Mouse (Mus musculus): Measurements from ENCODE around the gene Pik3cb. TPM values are rescaled to one million over a fixed set of nuclear protein-coding genes. Genes with fewer than 3 reads are reported as not detected.

Gene Pik3cb
- total RNA-seq (2021) = 1 to 10 TPM; 4.8 to 6.7 TPM
- long read RNA-seq, experiment 1, full-length matches to known transcripts = 9 of 11 reads
- long read RNA-seq, experiment 1, partial matches to known transcripts = 0 of 11 reads
- long read RNA-seq, experiment 1, other reads (novel, unspliced or antisense) = 2 of 11 reads
- long read RNA-seq, experiment 2, full-length matches to known transcripts = 12 of 14 reads
- long read RNA-seq, experiment 2, partial matches to known transcripts = 0 of 14 reads
- long read RNA-seq, experiment 2, other reads (novel, unspliced or antisense) = 2 of 14 reads

DNA sequence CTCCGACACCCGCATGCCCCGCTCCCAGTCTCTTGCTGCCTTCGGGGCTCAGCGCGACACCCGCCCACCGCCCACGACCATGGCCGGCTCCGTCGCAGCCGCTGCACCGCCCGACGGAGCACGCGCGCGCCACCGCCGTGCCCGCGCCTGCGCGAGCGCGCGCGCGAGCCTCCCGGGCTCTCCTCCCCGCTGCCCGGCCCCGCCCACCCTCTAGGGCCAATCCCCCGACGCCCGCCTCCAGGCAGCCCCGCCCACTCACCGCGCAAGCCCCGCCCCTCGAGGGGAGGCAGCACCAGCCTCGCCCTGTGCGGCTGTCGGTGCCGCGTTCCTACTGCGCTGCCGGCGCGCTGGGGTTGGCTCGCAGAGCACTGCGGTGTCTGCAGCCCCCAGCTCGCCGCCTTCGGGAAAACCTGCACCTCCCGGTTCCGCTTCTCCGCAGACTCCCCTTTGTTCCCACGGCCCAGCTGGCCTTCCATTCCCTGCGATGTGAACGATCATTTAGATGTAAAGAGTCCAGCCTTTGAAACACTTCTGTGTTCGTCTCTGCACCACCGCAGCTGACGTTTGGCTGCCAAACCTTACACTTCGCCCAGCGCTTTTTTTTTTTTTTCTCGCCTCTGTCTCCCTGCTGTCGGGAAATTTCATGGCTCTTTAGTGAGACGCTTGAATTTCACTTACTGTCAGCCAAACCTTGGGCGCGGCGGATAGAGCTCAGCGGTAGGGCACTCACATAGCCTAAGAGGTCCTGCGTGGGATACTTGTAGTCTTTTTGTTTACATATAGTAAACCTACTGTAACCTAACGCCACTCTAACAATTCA is at the start of gene Pik3cb:
TSS of gene Pik3cb (minus strand) at position 559 of the 820 bp plus-strand sequence.
- peak; percentile 96 for DNase-seq (ENCODE audit: low spot score)

DNA sequence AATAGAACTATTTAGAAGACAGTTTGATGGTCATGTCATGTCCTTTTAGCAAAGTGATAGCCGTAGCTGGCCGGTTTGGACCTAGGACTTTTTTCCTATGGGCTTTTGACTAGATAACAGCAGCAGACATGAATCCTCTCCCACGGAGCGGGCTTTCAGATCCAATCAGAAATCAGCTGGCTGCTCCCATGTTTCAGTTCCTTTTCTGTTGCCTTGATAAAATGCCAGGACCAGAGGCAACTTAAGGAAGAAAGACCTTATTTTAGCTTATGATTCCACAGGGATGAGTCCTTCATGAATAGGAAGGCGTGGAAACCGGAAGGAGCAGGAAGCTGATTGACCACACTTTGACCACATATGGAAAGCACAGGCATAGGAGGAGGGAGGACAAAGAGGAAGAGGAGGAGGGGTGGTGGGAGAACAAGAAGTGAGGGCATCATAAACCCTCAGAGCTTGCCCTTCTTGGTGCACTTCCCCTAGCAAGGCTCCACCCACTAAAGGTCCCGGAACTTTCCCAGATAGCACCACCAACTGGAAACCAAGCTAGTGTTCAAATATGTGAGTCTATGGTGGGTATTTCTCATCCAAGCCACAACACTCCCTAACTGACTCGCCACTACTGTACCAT is 42.7 kb upstream of the Pik3cb start:
- no peak for DNase-seq (ENCODE audit: low spot score)

DNA sequence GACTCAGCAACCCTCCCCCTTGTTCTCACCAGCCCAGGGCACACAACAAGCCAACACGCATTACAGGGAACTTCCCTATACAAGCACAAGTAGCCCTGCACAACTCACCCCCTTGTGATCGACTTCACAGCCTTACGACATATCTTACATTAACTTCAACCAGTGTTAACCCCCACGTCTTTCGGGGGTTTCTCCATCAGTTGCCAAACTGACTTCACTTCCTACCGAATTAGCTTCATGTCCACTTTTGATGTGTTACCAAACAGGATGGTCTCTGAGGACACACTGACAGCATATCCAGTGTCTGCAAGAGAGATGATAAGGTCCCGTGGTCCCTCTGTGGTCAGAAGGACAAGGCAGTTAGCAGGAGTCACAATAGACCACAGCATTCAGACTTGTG is 41.7 kb upstream of the Pik3cb start:
- DNase-seq (ENCODE audit: low spot score) = no peak

DNA sequence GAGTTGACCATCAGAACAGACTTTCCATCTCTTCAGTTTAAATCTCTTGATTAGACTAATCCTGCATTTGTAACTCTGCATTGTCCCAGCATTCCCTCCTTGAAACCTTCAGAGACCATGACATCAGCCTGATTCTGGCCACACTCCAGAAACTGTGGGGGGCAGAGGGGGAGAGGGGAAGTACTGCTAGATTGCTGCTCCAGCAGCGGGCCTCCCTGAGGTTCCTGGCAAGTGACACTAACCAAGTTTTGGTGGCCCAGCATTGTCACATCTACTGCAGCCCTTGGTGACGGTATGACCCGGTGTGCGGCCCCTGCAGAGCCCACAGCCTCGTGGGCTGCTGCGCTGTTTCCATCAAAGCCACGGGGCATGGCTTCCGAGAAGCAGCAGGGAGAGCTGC is 39.9 kb upstream of the Pik3cb start:
- DNase-seq (ENCODE audit: low spot score) = no peak

DNA sequence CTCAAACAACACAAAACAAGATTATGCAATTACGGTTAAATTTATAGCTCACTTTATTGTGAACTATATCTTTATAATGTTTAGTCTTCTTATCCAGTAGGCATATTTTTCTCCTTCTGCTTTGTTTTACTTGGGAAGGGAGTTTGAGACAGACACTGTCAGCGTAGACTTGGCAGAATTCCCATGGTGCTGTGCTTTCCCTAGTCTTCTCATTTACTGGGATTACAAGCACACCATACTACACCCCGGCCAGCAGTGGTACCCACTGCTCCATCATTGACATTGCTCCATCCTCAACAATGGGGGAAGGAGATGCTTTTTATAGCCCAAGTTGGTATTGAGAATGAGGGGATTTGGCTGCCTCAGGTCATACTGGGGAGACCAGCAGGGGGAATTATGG is 38.3 kb upstream of the Pik3cb start:
- no peak for DNase-seq (ENCODE audit: low spot score)

DNA sequence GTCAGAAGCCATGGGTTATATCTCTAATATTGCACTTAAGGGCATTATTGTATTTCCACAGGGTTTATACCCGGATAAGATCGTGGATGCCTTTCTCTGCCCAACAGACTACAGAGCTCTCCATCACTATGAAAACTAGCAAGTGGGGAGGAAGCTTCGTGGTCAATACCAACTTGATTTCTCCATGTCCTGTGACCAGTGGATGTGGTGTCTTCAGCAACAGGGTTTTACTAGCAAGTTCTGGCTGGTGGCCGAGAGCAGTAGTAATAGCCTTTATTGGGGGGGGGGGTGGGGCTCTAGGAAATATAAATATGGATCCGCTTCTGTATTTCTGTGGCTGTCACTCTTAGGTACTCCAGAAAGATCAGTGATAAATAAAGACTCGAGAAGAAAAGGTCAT is 35.4 kb upstream of the Pik3cb start:
- DNase-seq (ENCODE audit: low spot score) = no peak

DNA sequence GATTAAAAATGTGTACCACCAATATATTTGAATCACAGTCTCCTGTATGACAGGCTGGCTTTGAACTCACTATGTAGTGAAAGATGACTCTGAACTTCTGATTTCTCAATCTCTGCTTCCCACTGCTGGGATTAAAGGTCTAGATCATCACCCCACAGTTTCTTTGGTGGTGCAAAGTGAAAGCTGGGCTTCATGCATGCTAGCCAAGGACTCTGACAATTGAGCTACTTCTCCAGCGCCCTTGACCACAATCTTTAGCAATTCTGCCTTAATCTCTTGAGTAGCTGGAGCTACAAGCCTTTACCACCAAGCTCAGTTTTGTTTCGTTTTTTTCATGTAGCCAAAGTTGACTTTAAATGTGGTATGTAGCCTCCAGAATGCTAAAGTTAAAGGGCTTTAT is 32.4 kb upstream of the Pik3cb start:
- DNase-seq (ENCODE audit: low spot score) = no peak

DNA sequence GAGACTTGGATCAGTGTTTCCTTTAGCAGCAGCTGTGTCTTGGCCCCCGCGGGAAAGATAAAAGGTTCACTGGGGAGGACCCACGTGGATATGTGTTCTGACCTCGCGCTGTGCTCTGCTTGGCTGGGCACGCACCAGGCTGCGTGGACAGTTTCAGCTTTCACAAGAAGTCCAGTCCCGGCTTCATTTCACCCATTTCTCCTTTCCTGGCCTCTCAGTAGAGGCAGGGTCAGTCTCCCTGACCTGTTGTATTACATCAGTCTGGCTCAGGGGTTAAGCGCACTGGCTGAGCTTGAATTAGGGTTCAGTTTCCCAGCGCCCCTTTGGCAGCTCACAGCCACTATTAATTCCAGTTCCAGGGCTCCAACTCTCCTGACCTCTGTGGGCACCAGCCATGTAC is 30.8 kb upstream of the Pik3cb start:
- no peak for DNase-seq (ENCODE audit: low spot score)

DNA sequence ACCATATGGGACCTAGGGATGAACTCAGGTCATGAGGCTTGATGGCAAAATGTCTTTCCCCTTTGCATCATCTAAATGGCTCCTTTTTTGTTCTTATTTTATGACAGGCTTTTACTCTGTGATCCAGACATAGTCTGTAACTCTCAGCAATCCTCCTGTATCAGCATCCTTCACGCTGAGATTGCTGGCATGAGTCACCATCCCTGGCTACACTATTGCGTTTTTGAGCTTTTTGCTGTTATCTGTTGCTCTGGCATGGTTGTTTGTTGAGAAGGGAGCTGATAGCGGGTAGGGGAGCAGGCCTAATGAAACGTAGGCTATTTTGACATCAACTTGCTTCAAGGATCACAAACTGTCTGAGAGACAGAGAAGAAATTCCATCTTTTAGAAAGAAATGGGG is 28.6 kb upstream of the Pik3cb start:
- no peak for DNase-seq (ENCODE audit: low spot score)

DNA sequence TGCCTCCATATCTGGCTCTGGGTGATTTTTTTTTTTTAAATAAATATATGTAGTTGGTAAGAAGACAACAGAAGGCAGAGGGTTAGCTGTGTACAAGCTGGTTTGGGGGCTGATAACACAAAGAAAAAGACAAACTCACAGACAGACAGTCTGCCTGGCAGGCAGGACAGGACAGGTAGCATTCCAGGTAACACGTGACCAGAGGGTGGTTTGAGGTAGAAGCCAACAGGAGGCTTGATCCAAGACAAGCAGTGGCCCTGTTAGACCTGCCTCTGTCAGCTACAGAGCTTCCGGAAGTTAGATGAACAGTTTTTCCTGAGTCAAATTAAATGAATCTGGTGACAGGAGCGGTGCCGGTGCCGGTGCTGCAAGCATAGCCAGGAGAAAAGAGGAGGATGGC is 26.5 kb upstream of the Pik3cb start:
- DNase-seq (ENCODE audit: low spot score) = no peak

DNA sequence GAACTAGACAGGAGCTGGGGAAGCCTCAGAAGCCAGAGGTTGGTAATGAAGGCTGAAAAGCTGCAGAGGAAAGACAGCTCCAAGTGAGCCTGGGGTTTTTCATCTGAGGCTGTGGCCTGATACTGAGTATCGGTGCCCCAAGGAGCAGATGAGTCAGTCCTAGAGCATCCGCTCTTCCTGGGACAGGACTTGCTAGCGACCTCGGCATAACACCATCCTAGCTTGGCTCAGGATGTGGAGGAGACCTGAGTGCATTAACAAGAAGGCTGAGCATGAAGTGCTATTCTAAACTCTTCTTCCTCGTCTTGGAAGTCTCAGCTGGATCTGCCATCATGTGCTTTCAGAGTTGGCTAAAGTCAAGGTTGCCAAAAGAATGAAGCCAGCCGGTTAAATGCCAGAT is 25.5 kb upstream of the Pik3cb start:
- no peak for DNase-seq (ENCODE audit: low spot score)

DNA sequence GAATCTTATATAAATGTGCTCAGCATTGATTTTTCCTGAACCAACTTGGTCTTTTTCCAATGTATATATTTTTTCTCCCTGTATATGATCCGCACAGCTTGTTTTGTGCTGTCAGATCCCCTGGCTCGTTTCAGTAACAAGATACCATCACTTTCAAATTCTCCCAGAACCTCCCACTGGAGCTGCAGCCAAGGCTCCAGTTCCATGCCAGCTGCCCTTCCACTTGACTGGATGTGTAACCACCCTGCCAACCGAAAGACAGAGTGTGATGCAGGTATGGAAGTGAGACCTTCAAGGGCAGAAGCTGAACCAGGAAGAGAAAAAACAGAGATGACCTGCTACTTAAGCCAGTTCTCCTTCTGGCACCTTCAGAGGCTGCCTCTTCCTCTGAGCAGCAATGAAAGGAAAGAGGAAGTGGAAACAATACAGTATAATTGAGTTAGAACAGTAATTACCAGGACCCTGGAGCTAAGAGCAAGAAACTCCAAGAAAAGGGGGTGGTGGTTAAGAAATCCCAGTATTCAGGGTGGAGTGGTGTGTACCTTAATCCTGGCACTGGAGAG is 24.3 kb upstream of the Pik3cb start:
- DNase-seq (ENCODE audit: low spot score) = no peak

DNA sequence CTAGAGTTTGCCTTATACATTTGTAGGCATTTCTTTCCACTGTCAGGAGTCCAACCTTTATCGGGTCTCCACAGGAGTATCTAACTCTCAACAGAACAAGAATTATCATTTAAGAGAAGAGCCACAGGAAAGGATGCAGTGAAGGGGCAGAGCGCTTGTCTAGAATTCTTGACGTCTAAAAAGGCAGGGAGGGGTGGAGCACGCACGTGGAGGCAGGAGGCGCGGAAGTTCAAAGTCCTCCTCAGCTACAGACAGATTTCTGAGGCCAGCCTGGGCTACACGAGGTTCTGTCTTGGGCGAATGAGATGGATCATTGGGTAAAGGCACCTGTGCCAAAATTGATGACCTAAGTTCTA is 23.7 kb upstream of the Pik3cb start:
- no peak for DNase-seq (ENCODE audit: low spot score)

DNA sequence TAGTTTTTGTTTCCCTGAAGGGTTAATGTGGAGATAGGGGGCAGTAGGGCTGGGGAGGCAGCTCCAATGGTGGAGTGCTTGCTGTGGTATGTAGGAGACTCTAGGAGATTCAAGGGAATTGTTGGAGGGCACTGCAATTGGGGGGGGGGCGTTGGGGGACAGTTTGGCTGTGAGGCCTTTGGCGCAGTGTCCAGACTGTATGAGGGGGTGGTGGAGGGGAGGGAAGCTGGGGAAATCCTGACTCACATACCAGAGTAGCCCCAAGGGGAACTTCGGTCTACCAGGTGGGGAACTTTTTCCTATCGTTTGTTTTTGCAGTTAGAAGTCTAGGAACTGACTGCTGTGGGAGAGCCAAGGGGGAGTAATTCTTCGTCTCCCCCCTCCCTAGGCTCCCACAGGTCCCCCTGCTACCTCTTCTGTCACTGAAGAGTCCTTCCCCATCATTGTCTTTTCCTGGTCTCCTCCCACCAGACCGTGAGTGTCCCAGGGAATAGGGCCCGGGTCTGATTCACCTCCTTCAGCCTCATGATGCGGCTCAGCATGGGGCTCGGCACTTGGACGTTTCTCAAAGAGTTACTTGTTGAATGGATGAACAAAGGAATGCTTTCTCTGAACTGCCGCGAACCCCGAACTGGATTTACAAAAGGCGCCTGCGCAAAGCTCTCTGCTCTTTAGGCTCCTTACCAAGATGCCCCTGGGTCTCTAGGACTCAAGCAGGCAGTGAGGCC is 23.2 kb upstream of the Pik3cb start:
- DNase-seq (ENCODE audit: low spot score) = no peak

DNA sequence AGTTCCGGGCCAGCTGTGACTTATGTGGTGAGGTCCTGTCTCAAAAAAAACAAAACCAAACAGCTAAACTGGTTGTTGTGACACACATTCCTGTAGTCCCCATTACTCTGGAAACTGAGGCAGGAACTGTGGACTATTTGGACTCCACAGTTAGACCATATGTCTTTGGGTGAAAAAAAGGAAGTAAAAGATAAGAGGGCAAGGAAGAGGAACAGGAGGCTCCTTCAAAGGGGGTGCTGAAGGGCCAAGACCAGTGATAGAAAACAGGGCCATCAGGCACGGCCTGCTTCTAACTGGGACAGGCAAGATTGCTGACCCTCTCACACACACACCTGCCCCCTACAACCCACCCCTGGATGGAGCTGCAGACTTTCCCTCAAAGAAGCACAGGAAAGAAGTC is 22.4 kb upstream of the Pik3cb start:
- no peak for DNase-seq (ENCODE audit: low spot score)

DNA sequence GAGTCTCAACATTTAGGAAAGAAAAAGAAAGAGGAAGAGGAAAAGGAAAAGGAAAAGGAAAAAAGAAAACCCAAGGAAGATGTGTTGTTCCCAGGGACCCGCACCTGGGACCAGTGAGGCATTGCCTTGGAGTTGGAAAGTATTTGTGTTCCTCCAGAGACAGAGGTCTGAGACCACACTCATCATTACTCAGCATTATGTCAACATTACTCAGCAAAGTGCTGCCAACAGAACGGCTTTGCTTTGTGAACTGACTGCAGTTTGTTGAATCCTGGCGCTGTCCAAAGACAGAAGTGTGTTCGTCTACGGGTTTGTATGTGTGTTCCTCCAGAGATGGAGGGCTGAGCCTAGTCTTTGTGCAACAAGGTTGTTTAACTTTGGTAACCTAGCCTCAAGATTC is 20.4 kb upstream of the Pik3cb start:
- DNase-seq (ENCODE audit: low spot score) = no peak

DNA sequence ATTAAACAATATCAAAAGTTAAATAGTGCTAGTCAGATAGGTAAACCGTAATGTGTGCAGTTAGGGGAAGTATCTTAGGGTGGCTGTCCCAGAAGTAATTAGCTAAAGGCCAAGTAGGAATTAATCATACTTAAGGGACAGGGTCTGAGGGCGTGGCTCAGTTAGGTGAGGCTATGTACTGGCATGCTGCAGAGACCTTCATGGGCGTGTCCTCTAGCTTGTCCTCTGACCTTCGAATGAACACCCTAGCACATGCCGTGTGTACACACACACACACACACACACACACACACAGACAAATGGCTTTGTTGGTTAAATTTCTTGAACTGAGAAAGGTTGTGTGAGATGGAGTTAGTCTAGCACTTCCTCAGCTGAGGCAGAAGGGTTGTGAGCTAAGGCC is 19.5 kb upstream of the Pik3cb start:
- no peak for DNase-seq (ENCODE audit: low spot score)

DNA sequence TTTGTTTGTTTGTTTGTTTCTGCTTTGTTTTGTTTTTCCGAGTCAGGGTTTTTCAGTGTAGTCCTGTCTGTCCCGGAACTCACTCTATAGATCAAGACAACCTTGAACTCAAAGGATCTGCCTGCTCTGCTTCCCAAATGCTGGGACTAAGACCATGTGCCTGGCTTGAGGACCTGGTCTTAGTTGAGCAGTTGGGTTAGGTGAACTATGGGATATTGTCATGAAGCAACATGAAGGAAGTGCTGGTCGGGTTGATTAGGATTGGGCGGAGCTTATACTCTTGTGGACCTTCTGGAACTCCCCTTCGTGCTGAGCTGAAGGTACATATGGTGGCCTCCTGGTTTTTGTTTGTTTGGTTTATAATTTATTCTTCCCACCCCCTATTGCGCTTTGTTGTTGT is 18.3 kb upstream of the Pik3cb start:
- DNase-seq (ENCODE audit: low spot score) = no peak

DNA sequence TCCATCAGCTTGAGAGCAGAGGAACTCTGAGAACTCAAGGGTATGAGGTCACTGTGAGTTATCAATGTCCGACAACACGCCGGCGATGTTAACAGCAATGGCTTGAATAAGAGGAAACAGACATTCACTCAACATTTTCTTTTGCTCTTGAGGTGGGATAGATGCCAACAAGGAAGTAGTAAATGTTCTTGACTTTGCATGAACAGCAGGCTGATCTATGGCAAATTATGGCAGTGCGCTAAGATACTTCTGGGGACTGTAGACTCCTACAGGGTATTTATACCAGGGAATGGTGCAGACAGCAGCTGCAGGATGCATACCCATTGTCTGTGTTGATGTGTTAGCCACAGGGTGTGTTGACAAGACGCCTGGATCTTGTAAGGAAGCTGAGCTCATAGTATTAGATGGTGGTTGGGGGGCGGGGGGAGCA is 17.8 kb upstream of the Pik3cb start:
- DNase-seq (ENCODE audit: low spot score) = no peak

DNA sequence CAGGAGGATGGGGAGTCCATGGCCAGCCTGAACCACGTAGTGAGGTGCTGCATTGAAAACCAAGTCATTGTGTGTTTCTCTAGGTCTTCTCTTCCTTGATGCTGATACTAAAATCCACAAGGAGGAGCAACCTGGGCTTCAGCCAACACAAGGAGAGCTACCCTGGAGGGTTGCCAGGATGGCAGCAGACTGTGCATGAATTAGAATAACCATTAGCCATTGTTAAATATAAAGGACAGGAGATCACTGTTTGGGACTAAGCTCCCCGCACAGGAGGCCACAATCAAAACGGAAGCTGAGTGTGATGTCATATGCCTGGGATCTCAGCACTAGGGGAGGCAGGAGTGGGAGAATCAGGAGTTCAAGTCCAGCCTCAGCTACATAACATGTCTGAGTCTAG is 13.2 kb upstream of the Pik3cb start:
- DNase-seq (ENCODE audit: low spot score) = no peak

DNA sequence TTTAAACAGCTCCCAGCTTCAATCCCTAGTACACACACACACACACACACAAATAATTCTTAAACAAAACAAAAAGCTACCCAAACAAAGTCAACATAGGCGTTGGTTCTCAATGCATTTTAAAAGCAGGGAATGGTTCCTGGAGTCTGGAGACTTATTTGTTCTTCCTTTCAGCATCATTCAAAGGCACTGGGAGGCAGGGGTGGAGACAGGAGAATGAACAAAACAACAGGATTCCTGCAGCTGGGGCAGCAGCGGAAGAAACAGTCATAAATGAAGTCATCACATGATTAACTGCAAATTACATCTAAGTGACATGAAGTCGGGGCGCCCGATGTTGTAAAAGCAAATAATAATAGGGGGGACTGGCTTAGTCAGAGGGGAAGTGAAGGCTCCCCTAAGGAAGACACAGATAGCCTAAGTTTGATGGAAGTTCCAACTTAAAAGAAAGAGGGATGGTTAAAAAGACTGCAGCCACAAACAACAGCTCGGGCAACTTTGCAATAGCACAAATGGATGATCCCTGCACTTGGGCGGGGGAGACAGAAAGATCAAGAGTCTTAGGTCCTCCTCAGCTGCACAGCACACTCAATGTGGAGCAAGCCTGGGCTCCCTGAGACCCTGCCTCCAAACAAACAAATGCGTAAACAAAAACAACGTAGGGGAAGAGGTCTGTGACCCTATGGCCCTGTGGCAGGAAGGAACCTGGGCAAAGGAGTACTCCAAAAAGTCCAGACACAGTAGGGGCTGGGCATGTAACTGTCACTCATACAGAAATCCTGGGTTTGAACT is 12.5 kb upstream of the Pik3cb start:
- DNase-seq (ENCODE audit: low spot score) = no peak
